Mouse (Mus musculus): ENCODE measurements around the gene Kcne4.

The Kcne4 gene

DNA sequence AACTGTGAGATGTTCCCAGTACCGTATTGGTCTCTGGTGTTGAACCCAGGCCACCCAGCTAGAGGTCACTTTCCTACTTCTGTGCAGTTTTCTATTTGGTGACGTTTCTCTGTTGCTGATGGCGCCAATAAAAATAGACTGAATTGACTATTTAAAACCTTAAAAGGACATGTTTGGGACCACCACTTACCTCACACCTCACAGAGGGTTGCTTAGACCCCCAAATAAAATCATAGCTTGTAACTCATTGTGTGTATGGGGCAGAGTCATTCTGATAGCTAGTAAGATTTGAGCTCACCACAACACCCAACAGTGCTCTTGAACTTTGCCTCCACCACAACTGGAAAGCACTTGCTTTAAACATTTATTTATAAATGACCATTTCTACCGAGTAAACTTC lies 43.0 kb downstream of the Kcne4 start:
- no peak for DNase-seq (ENCODE audit: low read depth, low spot score)

- no peak for DNase-seq (ENCODE audit: low read depth, low spot score)
Measured at GRCm38 (mm10) chr1:78860056-78860455, 43.5 kb downstream of the Kcne4 start.

DNA sequence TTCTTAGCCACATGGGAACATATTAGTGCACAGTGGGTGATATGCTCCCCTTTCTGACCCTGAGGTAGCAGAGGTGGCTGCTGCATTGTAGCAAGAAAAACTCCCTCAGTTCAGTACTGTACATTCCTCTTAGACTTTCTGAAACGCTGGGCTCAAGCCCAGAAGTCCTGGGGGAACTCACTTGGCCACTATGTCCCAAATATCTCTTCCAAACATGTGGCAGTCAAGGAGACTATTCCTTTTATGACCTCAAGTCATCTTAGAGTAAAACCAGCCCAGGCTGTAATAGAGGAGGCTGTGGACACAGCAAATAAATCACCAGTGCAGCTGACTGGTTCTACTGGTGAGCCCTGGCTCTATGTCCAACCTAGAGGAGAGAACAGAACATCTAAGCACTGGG lies 45.7 kb downstream of the Kcne4 start:
- DNase-seq (ENCODE audit: low read depth, low spot score): no peak

DNA sequence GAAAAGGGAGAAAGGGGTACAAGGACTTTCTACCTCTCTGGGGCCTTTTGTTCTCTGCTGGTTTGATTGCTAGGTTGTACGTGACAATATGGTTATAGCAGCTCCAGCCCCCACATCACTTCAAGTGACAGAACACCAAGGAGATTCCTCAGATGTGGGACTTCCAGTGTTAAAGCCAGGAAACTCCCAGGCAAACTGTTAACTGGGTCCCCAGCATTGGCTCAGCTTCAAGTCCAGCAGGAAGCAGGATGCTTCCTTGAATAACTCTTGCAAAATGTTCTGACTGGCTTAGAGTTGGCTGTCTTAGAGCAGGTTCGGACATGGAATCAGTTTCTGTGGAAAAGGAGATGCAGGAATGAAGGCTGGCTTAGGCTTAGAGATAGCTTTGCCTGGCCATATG lies 47.3 kb downstream of the Kcne4 start:
- DNase-seq (ENCODE audit: low read depth, low spot score): no peak

DNA sequence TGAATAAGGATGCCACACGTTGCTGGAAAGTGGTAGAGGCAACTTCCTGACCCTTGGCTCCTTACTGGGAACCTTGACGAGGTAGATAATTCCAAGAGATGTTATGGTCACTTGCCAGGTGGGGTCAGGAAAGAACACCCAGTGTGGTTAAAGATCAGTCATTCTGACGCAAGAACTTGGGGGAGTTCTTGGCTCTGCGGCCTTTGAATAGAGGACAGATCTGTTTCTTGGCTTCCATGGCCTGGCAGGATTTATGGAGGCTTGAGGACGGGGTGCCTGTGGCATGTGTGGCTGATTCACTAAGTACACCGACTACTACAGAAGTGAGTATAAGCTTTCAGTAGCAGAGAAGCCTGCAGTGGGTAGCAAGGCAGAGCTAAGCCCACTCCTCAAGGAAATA lies 47.8 kb downstream of the Kcne4 start:
- no peak for DNase-seq (ENCODE audit: low read depth, low spot score)

GRCm38 (mm10) chr1:78864799-78865346 lies 48.3 kb downstream of the Kcne4 start:
- no peak for DNase-seq (ENCODE audit: low read depth, low spot score)

DNA sequence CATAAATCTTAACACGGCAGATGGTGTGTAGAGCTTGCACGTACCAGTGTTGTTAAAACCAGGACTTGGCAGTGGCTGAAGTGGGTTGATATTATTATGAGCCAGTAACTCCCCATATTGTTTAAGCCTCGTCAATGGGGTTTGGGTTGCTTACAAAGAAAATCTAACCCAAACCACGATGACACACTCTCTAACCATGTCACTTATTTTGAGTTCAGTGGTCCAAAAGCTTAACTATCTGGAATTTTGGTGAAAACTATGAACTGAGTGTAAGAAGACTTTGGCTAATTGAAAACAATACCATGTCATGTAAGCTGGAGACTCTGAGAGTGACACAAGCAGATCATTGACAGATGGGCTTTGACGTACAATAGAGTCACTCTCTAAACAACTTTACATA lies 49.4 kb downstream of the Kcne4 start:
- DNase-seq (ENCODE audit: low read depth, low spot score): no peak

GRCm38 (mm10) chr1:78866455-78866854 lies 49.9 kb downstream of the Kcne4 start:
- no peak for DNase-seq (ENCODE audit: low read depth, low spot score)
